Mouse (Mus musculus): Measurements from ENCODE around the gene Nfkbil1.

The Nfkbil1 gene

DNA sequence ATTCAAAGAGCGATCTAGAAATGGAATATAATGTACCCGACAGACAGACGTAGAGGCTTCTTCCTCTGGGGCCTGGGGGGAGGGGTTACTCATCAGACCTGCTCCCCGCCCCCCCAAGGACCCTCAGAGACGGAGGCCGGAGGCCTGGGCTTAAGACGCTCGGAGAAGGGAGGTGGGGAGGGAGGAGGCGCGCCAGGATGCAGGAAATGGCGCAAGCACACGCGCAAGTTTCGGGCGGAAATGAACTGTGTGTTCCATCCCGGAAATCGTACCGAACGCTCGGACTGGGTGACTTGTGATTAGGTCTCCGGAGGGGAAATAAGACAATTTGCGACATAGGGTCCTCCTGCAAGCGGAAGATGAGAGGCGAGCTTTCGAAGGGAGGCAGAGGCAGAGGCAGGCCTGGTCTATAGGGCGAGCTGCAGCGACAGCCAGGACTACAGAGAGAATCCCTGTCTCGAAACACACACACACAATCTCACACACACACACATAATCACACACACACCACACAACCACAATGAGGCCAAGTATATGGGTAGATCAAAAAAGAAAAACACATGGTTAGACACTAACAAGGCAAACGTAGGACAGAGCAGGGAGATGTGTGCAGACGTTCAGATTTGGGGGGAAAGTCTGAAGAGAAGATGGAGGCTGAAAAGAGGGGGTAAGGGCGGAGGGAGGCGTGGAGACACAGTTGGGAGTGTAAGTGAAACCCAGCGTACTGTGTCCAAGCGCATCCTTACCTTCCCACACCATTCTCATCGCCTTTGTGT lies at the start of gene Nfkbil1:
Gene Nfkbil1, minus strand, starts transcription at position 179 of the 776 bp plus-strand sequence.
- in situ Hi-C loops (cut with MboI; ENCODE audit: low pct_unique_long_range_greater_than_20kb in 1 of 2, low sequenced_read_pairs in 2 of 2, unreplicated experiment in 1 of 2) = no loop called here

DNA sequence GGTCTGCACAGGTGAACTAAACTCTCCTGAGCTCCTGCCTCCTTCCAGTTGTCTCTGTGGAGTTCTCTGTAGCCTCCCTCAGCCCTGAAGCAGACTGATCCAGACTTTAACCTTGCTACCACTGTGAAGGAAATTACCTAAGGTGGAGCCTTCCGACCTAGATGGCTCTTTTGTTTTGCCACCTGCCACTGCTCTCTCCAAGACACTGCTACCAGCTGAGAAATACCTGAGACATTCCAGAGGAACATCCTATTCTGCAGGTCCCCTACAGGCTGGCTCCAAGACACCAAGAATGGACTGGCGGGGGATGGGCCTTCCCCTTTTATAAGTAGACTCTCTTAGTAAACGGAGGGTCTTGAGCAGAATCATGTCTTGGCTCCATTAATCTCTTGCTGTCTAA lies 44.7 kb upstream of the Nfkbil1 start:
- in situ Hi-C loops (cut with MboI; ENCODE audit: low pct_unique_long_range_greater_than_20kb in 1 of 2, low sequenced_read_pairs in 2 of 2, unreplicated experiment in 1 of 2) = no loop called here

DNA sequence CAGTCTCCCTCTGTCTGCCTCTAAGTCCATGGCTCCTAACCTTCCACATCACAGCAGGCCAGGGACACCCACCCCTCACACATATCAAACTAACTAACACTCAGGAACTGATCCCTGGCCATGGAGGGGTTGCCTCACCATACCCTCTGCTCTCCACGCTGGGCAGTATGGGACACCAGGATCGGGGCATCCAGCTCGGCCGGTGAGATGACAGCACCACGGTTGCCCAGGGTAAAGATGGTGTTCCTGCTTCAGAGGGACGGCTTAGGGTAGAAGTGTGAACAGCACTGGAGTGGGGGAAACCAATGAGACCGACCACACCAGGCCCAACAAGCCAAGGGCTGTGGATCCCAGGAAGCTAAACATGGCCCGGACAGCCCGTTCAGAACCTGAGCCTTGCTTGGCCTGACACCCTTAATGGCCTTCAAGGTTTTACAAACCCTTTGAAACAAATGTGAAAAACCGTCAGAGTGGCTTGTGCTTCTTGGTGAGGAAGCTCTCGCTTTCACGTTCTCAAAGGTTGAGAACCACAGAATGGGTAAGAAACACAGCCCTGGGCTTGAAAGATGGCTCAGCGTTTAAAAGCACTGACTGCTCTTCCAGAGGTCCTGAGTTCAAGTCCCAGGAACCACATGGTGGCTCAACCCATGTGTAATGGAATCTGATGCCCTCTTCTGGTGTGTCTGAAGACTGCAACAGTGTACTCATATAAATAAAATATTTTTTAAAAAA lies 43.5 kb upstream of the Nfkbil1 start:
- in situ Hi-C loops (cut with MboI; ENCODE audit: low pct_unique_long_range_greater_than_20kb in 1 of 2, low sequenced_read_pairs in 2 of 2, unreplicated experiment in 1 of 2) = no loop called here

DNA sequence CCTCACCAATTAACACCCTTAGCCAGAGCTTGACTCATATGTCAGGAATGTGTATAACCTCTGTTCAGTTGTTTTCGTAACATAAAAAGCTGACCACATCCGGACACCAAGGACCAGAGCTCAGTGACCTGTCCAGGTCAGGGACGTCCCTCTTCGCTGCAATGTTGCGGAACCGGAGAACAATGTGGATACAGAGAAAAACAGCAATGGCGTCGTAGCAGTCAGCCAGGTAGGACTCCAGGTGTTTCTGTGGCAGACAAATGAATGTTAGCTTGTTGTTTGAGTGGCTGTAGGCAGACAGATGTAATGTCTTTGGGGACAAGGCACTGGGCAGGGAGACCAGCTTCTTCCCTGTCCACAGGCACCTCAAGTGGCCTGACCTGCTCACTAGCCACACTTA lies 42.5 kb upstream of the Nfkbil1 start:
- in situ Hi-C loops (cut with MboI; ENCODE audit: low pct_unique_long_range_greater_than_20kb in 1 of 2, low sequenced_read_pairs in 2 of 2, unreplicated experiment in 1 of 2) = no loop called here

DNA sequence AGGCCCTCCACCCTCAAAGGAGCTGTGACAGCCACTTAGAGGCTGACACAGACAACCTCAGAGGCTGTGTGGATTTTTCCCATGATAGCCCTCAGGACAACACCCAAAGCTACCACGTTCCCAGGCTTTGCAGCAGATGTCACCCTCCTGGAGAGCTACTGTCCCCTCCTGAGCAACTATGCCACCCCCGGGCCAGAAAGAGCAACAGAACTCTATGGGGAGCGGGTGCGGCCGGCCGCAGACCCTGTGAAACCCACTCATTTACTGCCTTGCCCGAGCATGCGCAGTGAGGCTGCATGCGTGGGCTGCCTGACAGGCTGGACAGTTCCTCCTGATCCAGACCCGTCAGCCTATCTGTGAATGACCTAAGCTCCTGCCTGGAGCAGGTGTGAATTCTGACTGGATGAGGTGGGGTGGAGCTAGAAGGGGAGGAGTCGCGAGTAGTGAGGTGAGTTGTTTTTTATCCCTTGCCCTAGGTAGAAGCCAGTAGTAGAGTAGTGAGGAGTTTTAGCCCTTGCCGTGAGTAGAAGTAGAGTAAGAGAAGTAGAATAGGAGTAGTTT lies 40.8 kb upstream of the Nfkbil1 start:
- in situ Hi-C loops (cut with MboI; ENCODE audit: low pct_unique_long_range_greater_than_20kb in 1 of 2, low sequenced_read_pairs in 2 of 2, unreplicated experiment in 1 of 2) = no loop called here

DNA sequence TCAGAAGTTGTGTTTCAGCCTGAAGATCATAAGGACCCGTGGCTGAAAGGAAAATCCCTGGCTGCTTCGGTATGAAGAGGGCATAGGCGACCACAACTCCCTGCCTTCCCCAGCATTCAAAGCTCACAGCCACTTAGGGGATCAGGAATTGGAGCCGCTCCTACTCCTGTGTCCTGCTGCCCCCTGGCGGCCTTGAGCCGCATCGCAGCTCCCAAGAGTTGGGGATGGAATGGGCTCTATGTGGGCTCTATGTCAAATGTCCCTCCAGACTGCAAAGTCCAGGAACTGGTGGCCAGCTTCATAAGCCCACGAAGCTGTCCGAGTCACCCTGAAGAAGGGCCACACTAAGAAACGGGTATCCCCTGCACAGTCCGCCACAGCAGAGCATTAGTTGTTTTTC lies 39.2 kb upstream of the Nfkbil1 start:
- in situ Hi-C loops (cut with MboI; ENCODE audit: low pct_unique_long_range_greater_than_20kb in 1 of 2, low sequenced_read_pairs in 2 of 2, unreplicated experiment in 1 of 2) = no loop called here

DNA sequence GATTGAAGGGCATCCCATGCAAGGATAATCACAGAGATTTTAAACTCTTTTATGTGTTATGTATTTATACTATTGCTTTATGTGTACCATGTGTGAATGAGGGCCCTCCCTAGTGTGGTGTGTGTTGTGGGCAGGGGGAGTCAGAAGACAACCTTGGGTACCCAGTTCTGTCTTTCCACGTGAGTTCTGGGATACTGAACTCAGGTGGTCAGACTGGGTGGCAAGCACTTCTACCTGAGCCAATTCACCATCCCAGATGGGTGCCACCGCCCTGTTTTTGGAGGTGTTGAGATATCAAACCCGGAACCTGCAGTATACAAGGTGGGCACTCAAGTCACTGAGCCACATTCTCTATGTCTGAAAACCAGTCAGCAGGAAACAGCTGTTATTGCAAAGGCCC lies 36.7 kb upstream of the Nfkbil1 start:
- in situ Hi-C loops (cut with MboI; ENCODE audit: low pct_unique_long_range_greater_than_20kb in 1 of 2, low sequenced_read_pairs in 2 of 2, unreplicated experiment in 1 of 2) = no loop called here

DNA sequence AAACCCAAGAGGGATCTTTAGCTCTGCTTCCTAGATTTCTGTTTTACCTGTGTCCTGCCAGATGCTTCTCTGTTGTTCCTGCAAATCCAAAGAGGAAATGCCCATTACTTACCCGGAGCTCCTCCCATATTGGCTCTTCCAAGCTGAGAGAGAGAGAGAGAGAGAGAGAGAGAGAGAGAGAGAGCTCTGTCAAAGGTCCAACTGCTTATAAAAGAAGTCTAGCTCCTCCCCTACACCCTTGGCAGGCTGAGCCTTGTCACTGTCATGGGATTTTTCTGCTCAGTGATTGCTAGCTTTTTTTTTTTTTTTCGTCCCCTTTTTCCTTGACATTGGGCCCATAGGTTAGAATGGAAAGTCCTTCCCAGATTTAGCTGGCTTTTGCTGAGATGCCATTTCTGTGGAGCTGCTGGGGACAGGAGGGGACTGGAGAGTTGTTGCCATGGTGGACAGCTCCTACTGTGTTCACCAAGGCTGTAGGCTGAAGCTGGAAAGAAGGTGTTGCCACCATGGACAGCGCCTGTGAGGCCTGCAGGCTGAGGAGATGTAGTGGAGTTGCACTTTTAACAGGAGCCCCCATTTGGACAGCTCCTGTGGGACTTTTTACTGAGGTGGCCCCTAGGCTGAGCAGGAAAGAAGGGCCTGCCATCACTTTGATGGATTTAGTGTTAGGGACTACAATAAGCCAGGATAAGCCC lies 34.2 kb upstream of the Nfkbil1 start:
- in situ Hi-C loops (cut with MboI; ENCODE audit: low pct_unique_long_range_greater_than_20kb in 1 of 2, low sequenced_read_pairs in 2 of 2, unreplicated experiment in 1 of 2) = no loop called here

DNA sequence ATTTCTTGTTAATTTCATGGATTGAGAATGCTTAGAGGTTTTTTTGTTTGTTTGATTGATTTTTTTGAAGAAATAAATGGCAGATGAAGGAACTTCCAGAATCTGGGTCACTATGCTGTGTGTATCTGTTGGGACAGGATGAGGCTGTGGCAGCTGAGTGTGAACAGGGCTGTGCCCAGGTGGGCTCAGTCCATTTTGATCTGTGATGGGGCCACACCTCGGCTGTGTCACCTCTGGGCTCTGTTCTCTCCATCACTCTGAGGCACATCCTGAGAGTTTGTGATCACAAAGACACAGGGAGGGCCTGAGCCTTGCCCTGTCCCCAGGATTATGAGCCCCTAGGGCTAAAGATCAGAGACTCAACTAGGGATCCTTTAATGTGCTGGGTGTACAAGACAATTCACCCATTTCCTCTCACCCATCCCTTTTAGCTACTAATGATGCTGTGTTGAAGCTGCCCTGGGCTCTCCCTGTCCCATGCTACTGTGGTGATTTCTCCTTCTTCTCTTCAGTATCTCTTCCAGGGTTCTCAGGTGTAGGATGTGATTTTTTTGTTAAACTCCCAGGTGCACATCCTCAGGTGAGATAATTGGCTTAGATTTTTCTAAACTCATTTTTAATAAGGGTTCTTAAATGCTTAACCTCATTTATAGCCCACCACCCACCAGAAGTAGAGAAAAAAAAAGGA lies 32.0 kb upstream of the Nfkbil1 start:
- in situ Hi-C loops (cut with MboI; ENCODE audit: low pct_unique_long_range_greater_than_20kb in 1 of 2, low sequenced_read_pairs in 2 of 2, unreplicated experiment in 1 of 2) = no loop called here

DNA sequence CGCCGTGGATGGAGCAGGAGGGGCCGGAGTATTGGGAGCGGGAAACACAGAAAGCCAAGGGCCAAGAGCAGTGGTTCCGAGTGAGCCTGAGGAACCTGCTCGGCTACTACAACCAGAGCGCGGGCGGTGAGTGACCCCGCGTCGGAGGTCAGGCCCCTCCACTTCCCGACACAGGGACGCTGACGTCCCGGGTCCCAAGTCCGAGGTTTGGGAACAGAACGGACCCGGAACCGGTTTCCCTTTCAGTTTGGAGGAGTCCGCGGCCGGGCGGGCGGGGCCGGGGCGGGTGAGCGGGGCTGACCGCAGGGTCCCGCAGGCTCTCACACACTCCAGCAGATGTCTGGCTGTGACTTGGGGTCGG lies 27.9 kb upstream of the Nfkbil1 start:
- in situ Hi-C loops (cut with MboI; ENCODE audit: low pct_unique_long_range_greater_than_20kb in 1 of 2, low sequenced_read_pairs in 2 of 2, unreplicated experiment in 1 of 2) = loop anchor here in 1 of 2 experiments (5.0 kb wide), 1 partner anchor 39 kb away; no protein-coding TSS in a partner anchor

DNA sequence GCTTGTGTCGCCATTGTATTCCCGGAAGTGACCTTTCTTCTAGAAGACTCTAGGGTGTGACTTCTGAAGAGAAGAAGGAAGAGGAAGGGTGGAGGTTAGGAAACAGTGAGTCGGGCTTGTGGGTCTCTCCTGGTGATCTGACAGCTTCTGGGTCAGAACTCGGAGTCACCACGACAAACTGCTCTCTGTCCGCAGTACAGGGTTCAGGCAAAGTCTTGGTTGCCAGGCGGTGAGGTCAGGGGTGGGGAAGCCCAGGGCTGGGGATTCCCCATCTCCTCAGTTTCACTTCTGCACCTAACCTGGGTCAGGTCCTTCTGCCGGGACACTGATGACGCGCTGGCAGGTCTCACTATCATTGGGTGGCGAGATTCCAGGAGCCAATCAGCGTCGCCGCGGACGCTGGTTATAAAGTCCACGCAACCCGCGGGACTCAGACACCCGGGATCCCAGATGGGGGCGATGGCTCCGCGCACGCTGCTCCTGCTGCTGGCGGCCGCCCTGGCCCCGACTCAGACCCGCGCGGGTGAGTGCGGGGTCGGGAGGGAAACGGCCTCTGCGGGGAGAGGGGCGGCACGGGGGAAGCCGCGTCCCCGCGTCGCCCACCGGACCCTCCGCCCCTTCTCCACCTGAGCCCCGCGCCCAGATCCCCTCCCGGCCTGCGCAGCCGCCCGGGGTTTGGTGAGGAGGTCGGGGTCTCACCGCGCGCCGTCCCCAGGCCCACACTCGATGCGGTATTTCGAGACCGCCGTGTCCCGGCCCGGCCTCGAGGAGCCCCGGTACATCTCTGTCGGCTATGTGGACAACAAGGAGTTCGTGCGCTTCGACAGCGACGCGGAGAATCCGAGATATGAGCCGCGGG lies 27.3 kb upstream of the Nfkbil1 start, which contains the start of gene H2-D1:
Gene H2-D1, plus strand, starts transcription at position 67 of the 859 bp plus-strand sequence.
- in situ Hi-C loops (cut with MboI; ENCODE audit: low pct_unique_long_range_greater_than_20kb in 1 of 2, low sequenced_read_pairs in 2 of 2, unreplicated experiment in 1 of 2) = loop anchor here in 1 of 2 experiments (5.0 kb wide), 1 partner anchor 39 kb away; no protein-coding TSS in a partner anchor

DNA sequence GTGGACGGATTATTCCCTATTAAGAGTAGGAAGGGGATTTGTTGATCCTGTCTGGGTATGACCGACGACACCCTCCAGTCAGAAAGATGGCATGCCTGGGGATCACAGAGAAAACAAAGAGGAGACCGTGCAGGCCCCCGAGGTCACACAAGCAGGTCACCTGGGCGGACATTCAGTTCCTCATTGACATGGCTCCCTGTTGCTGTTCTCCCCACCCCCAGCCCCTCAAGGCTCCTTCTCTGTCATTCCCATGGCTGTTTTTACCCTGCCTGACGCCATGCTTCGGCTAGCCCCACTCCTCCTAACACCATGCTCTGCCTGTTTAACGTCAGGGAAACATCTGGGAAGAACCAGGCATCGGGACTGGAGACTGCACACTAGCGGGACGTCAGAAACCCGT lies 26.1 kb upstream of the Nfkbil1 start:
- in situ Hi-C loops (cut with MboI; ENCODE audit: low pct_unique_long_range_greater_than_20kb in 1 of 2, low sequenced_read_pairs in 2 of 2, unreplicated experiment in 1 of 2) = loop anchor here in 1 of 2 experiments (5.0 kb wide), 1 partner anchor 41 kb away; no protein-coding TSS in a partner anchor

DNA sequence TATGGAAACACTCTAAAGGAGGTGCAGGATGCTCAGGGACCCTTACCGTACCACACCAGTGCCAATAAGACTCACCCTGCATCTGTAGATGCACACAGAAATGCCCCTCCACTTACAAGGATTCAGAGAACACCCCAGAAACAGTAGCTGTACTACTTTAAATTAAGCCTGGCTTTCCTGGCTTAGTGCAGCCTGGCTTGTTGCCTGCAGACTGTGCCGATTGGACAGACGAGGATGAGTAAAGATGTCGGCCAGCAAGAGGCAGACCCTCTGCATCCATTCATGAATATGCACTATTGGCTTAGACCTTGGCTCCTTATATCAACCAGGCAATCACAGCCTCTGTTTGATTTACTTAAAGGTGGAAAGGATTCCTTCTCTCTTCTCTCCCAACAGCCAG lies 24.0 kb upstream of the Nfkbil1 start:
- in situ Hi-C loops (cut with MboI; ENCODE audit: low pct_unique_long_range_greater_than_20kb in 1 of 2, low sequenced_read_pairs in 2 of 2, unreplicated experiment in 1 of 2) = loop anchor here in 1 of 2 experiments (5.0 kb wide), 1 partner anchor 43 kb away; no protein-coding TSS in a partner anchor

DNA sequence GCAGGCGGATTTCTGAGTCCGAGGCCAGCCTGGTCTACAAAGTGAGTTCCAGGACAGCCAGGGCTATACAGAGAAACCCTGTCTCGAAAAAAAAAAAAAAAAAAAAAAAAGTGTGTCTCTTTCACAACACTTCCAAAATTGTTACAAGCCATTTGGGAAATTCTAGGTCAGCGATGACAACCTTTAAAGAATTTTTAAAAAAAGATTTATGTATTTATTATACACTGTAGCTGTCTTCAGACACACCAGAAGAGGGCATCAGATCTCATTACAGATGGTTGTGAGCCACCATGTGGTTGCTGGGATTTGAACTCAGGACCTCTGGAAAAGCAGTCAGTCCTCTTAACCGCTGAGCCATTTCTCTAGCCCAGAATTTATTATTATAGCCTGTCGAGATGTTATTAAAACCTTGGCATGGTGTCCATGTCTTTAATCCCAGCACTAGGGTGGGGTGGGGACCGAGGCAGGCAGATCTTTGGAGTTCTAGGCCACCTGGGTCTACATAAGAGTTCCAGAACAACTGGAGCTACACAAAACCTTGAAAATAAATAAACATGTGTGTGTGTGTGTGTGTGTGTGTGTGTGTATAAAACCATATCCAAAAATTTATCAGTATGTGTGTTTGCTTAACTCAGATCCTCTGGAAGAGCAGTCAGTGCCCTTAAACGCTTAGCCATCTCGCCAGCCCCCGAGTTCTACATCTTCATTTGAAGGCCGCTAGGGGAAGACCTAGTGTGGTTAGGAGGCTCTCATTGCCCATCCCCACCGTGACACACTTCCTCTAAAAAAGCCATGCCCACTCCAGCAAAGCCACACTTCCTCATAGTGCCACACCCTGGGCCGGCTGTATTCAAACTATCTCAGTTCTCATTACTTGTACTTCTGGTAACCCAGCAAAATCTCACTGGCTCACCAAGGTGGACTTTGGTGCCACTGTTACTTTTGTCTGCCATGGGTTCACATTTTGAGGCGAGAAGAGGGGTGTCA lies 23.2 kb upstream of the Nfkbil1 start:
- in situ Hi-C loops (cut with MboI; ENCODE audit: low pct_unique_long_range_greater_than_20kb in 1 of 2, low sequenced_read_pairs in 2 of 2, unreplicated experiment in 1 of 2) = no loop called here

DNA sequence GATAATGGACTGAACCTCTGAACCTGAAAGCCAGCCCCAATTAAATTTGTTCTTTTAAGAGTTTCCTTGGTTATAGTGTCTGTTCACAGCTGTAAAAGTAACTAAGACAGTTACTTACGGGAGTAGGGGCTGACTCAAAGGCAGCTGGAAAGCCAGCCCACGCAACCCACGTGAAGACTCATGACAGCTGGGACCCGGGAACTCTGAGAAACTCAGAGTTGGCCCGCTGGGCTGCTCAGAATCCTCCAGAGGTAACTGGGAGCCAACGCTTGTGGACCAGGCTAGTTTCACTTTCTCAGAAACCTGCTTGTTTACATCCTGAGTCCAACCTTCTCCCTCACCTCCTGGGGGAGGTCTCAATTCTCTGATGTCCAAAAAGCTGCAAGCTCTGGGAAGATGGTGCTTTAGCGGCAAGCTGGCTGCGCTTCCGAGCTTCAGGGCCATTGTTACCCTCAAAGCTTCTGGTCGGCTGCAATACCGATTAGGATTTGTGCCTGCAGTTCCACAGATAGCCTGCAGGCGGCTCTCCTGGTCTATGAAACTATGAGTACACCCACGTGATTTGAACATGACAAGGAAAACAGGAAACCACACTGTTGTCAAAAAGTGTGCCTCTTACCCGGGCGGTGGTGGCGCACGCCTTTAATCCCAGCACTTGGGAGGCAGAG lies 22.4 kb upstream of the Nfkbil1 start:
- in situ Hi-C loops (cut with MboI; ENCODE audit: low pct_unique_long_range_greater_than_20kb in 1 of 2, low sequenced_read_pairs in 2 of 2, unreplicated experiment in 1 of 2) = no loop called here

DNA sequence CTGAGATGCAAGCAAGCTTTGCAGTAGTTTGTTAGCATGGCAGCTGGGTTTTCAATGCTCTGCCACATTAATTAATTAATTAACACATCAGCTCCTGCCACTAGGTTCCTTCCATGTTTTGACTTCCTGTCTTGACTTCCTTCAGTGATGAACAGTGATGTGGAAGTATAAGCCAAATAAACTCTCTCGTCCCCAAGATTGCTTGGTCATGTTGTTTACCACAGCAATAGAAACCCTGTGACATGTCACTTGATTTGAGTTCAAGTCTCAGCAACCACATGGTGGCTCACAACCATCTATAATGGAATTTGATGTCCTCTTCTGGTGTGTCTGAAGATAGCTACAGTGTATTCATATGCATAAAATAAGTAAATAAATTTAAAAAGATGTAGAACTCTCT lies 21.8 kb upstream of the Nfkbil1 start:
- in situ Hi-C loops (cut with MboI; ENCODE audit: low pct_unique_long_range_greater_than_20kb in 1 of 2, low sequenced_read_pairs in 2 of 2, unreplicated experiment in 1 of 2) = no loop called here
